Mouse (Mus musculus): Measurements from ENCODE around the gene 1110051M20Rik. TPM values are rescaled to one million over a fixed set of nuclear protein-coding genes. Genes with fewer than 3 reads are reported as not detected.

1110051M20Rik gene
- polyA plus RNA-seq, 1 experiment from 2014 or later, result 79.8 TPM

DNA sequence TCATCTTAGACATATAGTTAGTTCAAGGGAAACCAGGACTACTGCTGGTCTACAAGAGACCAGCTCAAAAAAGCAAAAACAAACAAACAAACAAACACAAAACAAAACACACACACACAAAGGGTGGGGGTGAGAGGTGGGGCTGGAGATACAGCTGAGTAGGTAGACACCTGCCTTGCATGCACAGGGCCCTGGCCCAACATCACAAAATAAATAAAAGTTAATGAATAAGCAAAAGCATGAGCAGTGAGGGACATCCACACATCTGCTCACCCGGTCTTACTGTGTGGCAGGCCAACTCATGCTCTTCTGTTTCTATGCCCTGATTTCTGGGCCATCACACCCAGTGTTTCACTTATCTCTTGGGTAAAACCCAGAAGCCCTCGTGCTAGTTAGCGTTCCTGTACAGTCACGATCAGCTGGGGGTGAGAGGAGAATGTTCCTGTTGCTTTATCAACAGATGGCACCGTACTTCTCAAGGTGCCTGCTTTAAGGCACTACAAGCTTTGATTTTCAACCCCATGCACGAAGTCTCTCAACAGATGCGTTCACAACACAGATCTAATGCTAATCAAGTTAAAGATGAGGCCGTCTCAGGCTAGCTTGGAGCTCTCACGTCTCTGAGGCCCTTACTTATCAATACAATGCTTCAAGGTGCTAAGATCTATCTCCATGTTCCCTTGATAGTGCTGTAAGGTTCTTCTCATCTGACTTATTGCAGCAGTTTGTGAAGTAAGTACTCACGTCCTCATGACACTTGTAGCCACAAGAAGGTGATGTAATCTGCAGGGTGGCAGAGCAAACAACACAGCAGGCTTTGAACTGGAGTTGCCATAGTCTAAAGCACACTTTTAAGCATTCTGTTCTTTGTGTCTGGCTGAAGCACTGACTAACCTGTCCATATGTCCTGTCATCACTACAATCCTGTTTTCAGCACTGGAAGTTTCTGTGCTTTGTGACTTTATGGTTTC is 123.7 kb downstream of the 1110051M20Rik start:
- 92% methylated on average over 10 of the region's 10 CpGs for WGBS
- no peak for ATAC-seq (replicated peaks; ENCODE audit: insufficient number of reproducible peaks, low FRiP score, low TSS enrichment, low read depth)

DNA sequence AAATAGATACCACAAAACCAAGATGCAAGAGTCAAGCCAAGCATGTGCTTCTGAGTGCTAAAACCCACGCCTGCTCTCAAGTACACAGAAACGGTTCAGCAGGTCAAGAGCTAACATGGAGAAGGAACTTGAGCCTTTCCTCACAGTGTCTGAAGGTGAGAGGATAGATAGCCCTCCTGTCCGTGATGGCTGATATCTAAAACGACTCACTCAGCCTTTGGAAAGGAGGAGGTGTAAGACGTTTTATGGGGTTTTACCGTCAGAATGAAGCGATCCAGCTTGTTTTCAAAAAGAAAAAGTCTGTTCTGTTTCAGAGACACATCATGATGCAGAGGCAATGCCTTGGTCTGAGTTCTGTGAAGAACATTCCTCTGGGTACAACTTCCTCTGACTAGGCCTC is 130.3 kb downstream of the 1110051M20Rik start:
- ATAC-seq (replicated peaks; ENCODE audit: insufficient number of reproducible peaks, low FRiP score, low TSS enrichment, low read depth) (no peak), DNase-seq (ENCODE audit: low spot score) (no peak)
- H3K9me3 ChIP-seq (replicated peaks; ENCODE audit: control insufficient read depth, low read length), result no peaks in the 10 kb centered on the region
- H3K4me2 ChIP-seq (ENCODE audit: low read depth, low read length), result no peak overlapping the region
- H3K4me1 ChIP-seq (ENCODE audit: control insufficient read depth, insufficient read depth, low read length), result no peaks in the 10 kb centered on the region; the same call in 1 of the 2 replicates
- H3K36me3 ChIP-seq (replicated peaks; ENCODE audit: control insufficient read depth, insufficient read depth, low read depth, low read length), result no peaks in the 10 kb centered on the region
- H3K9ac ChIP-seq (replicated peaks; ENCODE audit: low read length), result no peak overlapping the region
- WGBS, result 91% methylated on average over 7 of the region's 7 CpGs
- H3K27ac ChIP-seq (replicated peaks; ENCODE audit: low read depth, low read length), result no peak overlapping the region
- no peak overlapping the region for H3K4me3 ChIP-seq (ENCODE audit: low read depth, low read length)
- no peaks in the 10 kb centered on the region for H3K27me3 ChIP-seq (ENCODE audit: control insufficient read depth, insufficient read depth, low read length)

More for the DNA sequence above, 123.7 kb downstream of the 1110051M20Rik start:
- H3K4me2 ChIP-seq (ENCODE audit: low read depth, low read length), result no peak overlapping the region
- DNase-seq (ENCODE audit: low spot score), result no peak
- H3K36me3 ChIP-seq (replicated peaks; ENCODE audit: control insufficient read depth, insufficient read depth, low read depth, low read length), result no peaks in the 10 kb centered on the region
- no peaks in the 10 kb centered on the region for H3K27me3 ChIP-seq (ENCODE audit: control insufficient read depth, insufficient read depth, low read length)
- H3K9me3 ChIP-seq (replicated peaks; ENCODE audit: control insufficient read depth, low read length), result no peaks in the 10 kb centered on the region
- no peaks in the 10 kb centered on the region for H3K4me1 ChIP-seq (ENCODE audit: control insufficient read depth, insufficient read depth, low read length)
- no peak overlapping the region for H3K4me3 ChIP-seq (ENCODE audit: low read depth, low read length)
- H3K9ac ChIP-seq (replicated peaks; ENCODE audit: low read length), result no peak overlapping the region
- H3K27ac ChIP-seq (replicated peaks; ENCODE audit: low read depth, low read length), result no peak overlapping the region

DNA sequence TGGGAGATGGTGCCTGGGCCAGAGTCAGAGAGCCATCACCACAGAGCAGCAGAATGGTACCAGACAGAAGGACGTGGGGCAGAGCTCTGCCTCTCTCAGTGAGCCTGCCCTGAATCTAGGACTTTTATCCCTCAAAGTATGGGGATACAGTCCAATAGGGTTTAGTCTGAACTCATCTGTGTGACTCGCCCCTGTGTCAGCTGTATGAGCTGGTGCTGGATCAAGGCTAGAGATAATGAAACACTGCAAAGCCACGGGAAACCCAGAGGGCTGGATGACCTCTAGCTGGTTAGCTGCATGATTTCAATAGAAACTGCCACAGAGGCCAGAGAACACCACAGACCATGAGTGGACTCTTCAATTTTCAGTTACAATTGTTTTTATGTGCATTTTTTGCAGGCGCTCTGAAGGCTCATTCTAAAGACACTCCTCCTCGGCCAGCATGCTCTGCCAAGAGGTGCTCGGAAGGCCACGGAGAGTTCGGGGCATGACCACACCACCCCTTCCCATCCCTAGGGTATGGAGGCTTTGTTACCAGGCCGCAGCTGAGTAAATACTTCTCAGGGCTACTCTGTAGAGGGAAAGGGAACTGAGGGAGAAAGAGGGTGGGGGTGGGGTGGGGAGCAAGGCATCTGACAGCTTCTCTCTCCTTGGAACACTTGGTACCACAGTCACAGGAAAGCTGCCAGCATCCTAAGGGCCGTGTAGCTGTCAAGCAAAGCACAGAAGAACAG is 131.8 kb downstream of the 1110051M20Rik start:
- peaks cover 2% of the 10 kb centered on the region; the same call in 1 of the 2 replicates for H3K4me1 ChIP-seq (ENCODE audit: control insufficient read depth, insufficient read depth, low read length)
- no peak overlapping the region for H3K27ac ChIP-seq (replicated peaks; ENCODE audit: low read depth, low read length)
- peak overlapping the region; percentile 22; the same call in 1 of the 2 replicates for H3K9ac ChIP-seq (replicated peaks; ENCODE audit: low read length)
- no peaks in the 10 kb centered on the region for H3K27me3 ChIP-seq (ENCODE audit: control insufficient read depth, insufficient read depth, low read length)
- H3K4me3 ChIP-seq (ENCODE audit: low read depth, low read length), result no peak overlapping the region
- ATAC-seq (replicated peaks; ENCODE audit: insufficient number of reproducible peaks, low FRiP score, low TSS enrichment, low read depth), result peak; percentile 41; the same call in 1 of the 2 replicates
- H3K9me3 ChIP-seq (replicated peaks; ENCODE audit: control insufficient read depth, low read length), result no peaks in the 10 kb centered on the region
- WGBS, result 35% methylated on average over 10 of the region's 10 CpGs
- no peaks in the 10 kb centered on the region for H3K36me3 ChIP-seq (replicated peaks; ENCODE audit: control insufficient read depth, insufficient read depth, low read depth, low read length)
- DNase-seq (ENCODE audit: low spot score), result peak; percentile 51
- no peak overlapping the region for H3K4me2 ChIP-seq (ENCODE audit: low read depth, low read length)

DNA sequence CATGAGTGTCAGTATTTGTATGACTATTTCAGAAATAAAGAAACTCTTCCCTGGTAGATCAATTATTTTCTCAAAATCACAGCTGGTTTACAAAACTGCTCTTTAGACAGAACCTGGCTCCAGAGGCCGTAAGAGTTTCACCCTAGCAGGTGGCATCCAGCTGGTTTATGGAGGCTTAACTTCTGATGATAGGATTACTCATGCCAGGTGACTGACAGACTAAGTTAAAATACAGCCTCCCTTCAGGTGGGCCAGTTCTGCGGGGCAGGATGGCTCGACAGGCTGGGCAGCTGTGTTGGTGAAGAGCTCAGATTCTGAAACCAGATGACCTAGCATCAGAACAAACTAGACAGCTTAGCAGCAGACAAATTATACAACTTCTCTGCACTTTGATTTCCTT is 135.0 kb downstream of the 1110051M20Rik start:
- no peak overlapping the region for H3K4me2 ChIP-seq (ENCODE audit: low read depth, low read length)
- no peaks in the 10 kb centered on the region for H3K36me3 ChIP-seq (replicated peaks; ENCODE audit: control insufficient read depth, insufficient read depth, low read depth, low read length)
- H3K4me3 ChIP-seq (ENCODE audit: low read depth, low read length), result no peak overlapping the region
- peaks cover 2% of the 10 kb centered on the region; the same call in 1 of the 2 replicates for H3K4me1 ChIP-seq (ENCODE audit: control insufficient read depth, insufficient read depth, low read length)
- ATAC-seq (replicated peaks; ENCODE audit: insufficient number of reproducible peaks, low FRiP score, low TSS enrichment, low read depth) (no peak), DNase-seq (ENCODE audit: low spot score) (no peak)
- H3K9me3 ChIP-seq (replicated peaks; ENCODE audit: control insufficient read depth, low read length), result no peaks in the 10 kb centered on the region
- H3K9ac ChIP-seq (replicated peaks; ENCODE audit: low read length), result no peak overlapping the region
- no peaks in the 10 kb centered on the region for H3K27me3 ChIP-seq (ENCODE audit: control insufficient read depth, insufficient read depth, low read length)
- WGBS, result 53% methylated on average over 3 of the region's 3 CpGs
- no peak overlapping the region for H3K27ac ChIP-seq (replicated peaks; ENCODE audit: low read depth, low read length)

DNA sequence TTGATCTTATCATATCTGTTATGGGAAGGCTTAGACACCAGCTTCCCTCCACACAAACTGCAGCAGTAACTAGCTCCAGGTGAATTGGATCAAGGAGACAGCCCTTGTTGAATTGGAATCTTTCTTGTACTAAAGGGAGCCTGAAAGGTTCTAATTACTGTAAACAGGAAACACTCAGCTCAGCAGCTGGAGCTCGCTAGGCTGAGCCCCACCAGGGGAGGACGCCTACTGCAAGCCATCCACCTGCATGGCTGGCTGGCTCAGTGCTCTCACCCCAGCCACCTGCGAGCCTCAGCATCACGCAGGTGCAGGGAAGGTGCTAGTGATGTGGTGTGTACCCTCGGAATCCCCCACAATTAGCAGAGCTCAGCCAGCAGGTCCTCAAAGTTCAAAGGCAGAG is 135.8 kb downstream of the 1110051M20Rik start:
- DNase-seq (ENCODE audit: low spot score), result peak; percentile 70
- no peak overlapping the region for H3K4me2 ChIP-seq (ENCODE audit: low read depth, low read length)
- WGBS, result 24% methylated on average over 5 of the region's 5 CpGs
- no peaks in the 10 kb centered on the region for H3K27me3 ChIP-seq (ENCODE audit: control insufficient read depth, insufficient read depth, low read length)
- H3K36me3 ChIP-seq (replicated peaks; ENCODE audit: control insufficient read depth, insufficient read depth, low read depth, low read length), result no peaks in the 10 kb centered on the region
- no peak overlapping the region for H3K27ac ChIP-seq (replicated peaks; ENCODE audit: low read depth, low read length)
- H3K4me3 ChIP-seq (ENCODE audit: low read depth, low read length), result no peak overlapping the region
- ATAC-seq (replicated peaks; ENCODE audit: insufficient number of reproducible peaks, low FRiP score, low TSS enrichment, low read depth), result no peak
- H3K9me3 ChIP-seq (replicated peaks; ENCODE audit: control insufficient read depth, low read length), result no peaks in the 10 kb centered on the region
- H3K9ac ChIP-seq (replicated peaks; ENCODE audit: low read length), result no peak overlapping the region
- peaks cover 2% of the 10 kb centered on the region; the same call in 1 of the 2 replicates for H3K4me1 ChIP-seq (ENCODE audit: control insufficient read depth, insufficient read depth, low read length)

DNA sequence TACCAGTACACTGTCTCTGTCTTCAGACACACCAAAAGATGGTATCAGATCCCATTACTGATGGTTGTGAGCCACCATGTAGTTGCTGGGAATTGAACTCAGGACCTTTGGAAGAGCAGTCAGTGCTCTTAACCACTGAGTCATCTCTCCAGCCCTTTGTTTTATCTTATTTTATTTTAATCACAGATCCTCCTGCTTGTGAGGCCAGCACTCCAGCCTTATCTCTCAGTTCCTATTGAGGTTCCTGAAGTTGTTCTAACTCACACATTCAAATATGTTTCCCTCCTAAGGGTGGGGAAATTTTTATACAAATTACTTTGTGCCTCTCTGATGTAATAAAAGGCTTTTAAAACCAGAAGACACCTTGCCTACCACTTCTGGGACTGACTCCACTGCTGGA is 137.9 kb downstream of the 1110051M20Rik start:
- Histone ChIP-seq H3K4me1 (ENCODE audit: control insufficient read depth, insufficient read depth, low read length) (peaks cover 2% of the 10 kb centered on the region; the same call in 1 of the 2 replicates), H3K4me2 (ENCODE audit: low read depth, low read length) (no peak overlapping the region), H3K9me3 (replicated peaks; ENCODE audit: control insufficient read depth, low read length) (no peaks in the 10 kb centered on the region), H3K27ac (replicated peaks; ENCODE audit: low read depth, low read length) (no peak overlapping the region), H3K4me3 (ENCODE audit: low read depth, low read length) (no peak overlapping the region), H3K36me3 (replicated peaks; ENCODE audit: control insufficient read depth, insufficient read depth, low read depth, low read length) (no peaks in the 10 kb centered on the region), H3K9ac (replicated peaks; ENCODE audit: low read length) (no peak overlapping the region), H3K27me3 (ENCODE audit: control insufficient read depth, insufficient read depth, low read length) (no peaks in the 10 kb centered on the region)
- ATAC-seq (replicated peaks; ENCODE audit: insufficient number of reproducible peaks, low FRiP score, low TSS enrichment, low read depth) (no peak), DNase-seq (ENCODE audit: low spot score) (no peak)

DNA sequence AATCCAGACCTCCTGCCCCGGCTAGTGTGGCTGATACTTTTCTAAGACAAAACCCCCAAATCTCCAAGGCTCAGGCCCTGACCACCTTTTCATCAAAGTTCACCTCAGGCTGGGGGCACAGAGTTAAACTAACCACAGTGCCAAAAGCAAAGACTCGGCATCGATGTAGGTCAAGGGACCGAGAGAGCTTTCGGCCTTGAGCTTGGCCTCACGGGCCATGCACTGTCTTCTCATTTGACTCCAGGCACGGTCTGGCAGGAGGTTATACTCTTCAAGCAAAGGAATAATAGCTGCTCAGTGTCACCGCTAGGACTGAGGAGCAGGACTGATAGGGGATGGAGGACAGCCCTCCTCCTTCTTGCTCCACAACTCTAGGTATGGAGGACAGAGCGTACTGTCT is 138.6 kb downstream of the 1110051M20Rik start:
- H3K27ac ChIP-seq (replicated peaks; ENCODE audit: low read depth, low read length), result no peak overlapping the region
- no peaks in the 10 kb centered on the region for H3K27me3 ChIP-seq (ENCODE audit: control insufficient read depth, insufficient read depth, low read length)
- H3K4me1 ChIP-seq (ENCODE audit: control insufficient read depth, insufficient read depth, low read length), result peaks cover 2% of the 10 kb centered on the region; the same call in 1 of the 2 replicates
- ATAC-seq (replicated peaks; ENCODE audit: insufficient number of reproducible peaks, low FRiP score, low TSS enrichment, low read depth), result no peak
- DNase-seq (ENCODE audit: low spot score), result no peak
- H3K4me3 ChIP-seq (ENCODE audit: low read depth, low read length), result no peak overlapping the region
- 91% methylated on average over 9 of the region's 9 CpGs for WGBS
- H3K9ac ChIP-seq (replicated peaks; ENCODE audit: low read length), result no peak overlapping the region
- no peaks in the 10 kb centered on the region for H3K36me3 ChIP-seq (replicated peaks; ENCODE audit: control insufficient read depth, insufficient read depth, low read depth, low read length)
- H3K9me3 ChIP-seq (replicated peaks; ENCODE audit: control insufficient read depth, low read length), result no peaks in the 10 kb centered on the region
- no peak overlapping the region for H3K4me2 ChIP-seq (ENCODE audit: low read depth, low read length)

DNA sequence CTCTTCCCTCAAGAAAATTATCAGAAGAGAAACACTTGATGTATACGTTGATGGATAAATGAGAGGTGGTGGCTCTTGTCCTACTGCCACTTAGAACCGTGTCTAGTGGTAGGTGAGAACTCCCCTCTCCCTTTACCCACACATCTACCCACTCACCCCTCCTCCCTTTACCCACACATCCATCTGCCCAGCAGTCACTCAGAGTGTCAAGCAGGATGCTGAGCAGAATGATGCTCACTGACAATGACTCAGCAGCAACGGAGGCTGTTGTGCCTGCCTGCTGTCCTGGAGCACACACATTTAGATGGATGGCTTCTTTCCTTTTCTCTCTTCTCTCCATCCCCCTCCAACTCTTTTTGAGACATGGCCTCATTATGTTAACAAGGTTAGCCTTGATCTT is 141.7 kb downstream of the 1110051M20Rik start:
- Histone ChIP-seq H3K27me3 (ENCODE audit: control insufficient read depth, insufficient read depth, low read length) (no peaks in the 10 kb centered on the region), H3K36me3 (replicated peaks; ENCODE audit: control insufficient read depth, insufficient read depth, low read depth, low read length) (no peaks in the 10 kb centered on the region), H3K4me3 (ENCODE audit: low read depth, low read length) (no peak overlapping the region), H3K4me1 (ENCODE audit: control insufficient read depth, insufficient read depth, low read length) (no peaks in the 10 kb centered on the region), H3K27ac (replicated peaks; ENCODE audit: low read depth, low read length) (no peak overlapping the region), H3K9ac (replicated peaks; ENCODE audit: low read length) (no peak overlapping the region), H3K4me2 (ENCODE audit: low read depth, low read length) (no peak overlapping the region), H3K9me3 (replicated peaks; ENCODE audit: control insufficient read depth, low read length) (no peaks in the 10 kb centered on the region)
- no peak for ATAC-seq (replicated peaks; ENCODE audit: insufficient number of reproducible peaks, low FRiP score, low TSS enrichment, low read depth)
- WGBS, result 72% methylated on average over 3 of the region's 3 CpGs
- DNase-seq (ENCODE audit: low spot score), result no peak
